Mouse (Mus musculus) small intestine, adult 2 months (tissue): ENCODE data around the gene Kirrel3.

Experiments used
- CTCF ChIP-seq: fragments of 200-500 bp; IDR thresholded peaks from 2 replicates; pipeline ENCODE4 v1.5.1; 2012; ENCODE audit warnings: low read depth, mild to moderate bottlenecking, control low read depth, inconsistent platforms, low read length, moderate library complexity, mixed read lengths; ENCODE audit not compliant: insufficient replicate concordance, insufficient read length; ENCODE audit errors: extremely low read depth
- POLR2A ChIP-seq: fragments of 200-500 bp; IDR thresholded peaks from 2 replicates; pipeline ENCODE4 v1.6.1; 2012; ENCODE audit warnings: low read depth, mild to moderate bottlenecking, control low read depth, inconsistent platforms, low read length, moderate library complexity

DNA sequence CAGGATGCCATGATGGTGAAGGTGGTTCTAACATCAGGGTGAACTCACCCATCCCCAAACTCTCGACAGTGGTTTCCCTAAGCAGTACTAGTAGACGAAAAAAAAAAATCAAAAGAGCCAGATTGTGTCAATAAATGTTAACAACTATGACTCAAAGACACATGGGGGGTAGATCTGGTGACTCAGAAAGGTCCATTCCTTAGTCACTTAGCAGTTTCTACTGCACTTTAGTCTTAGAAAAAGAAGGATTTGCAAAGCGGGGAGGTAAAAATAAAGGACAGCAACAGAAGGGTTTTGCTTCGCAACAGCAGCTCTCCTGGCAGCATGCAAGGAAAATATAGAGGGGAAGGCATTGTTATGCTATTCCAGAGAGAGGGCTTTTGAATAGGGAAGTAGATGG lies 41.7 kb upstream of the Kirrel3 start:
- TF ChIP-seq CTCF (no peak), POLR2A (no peak)
